Mouse (Mus musculus) forebrain, embryonic 12.5 days (tissue): ENCODE measurements around the gene Srcap. TPM values are rescaled to one million over a fixed set of nuclear protein-coding genes. Genes with fewer than 3 reads are reported as not detected.

Source experiments
- ATAC-seq: fragments of 200-750 bp; cut with Nextera tagmentation; 2 replicates; pipeline ENCODE4 v1.8.0; 2017; ENCODE audit warnings: moderate TSS enrichment; ENCODE audit not compliant: low FRiP score
- H3K27ac ChIP-seq: fragments of 300-500 bp; sonication (generic); 2 replicates; pipeline ENCODE4 v1.5.1; 2016; ENCODE audit warnings: mild to moderate bottlenecking
- H3K27me3 ChIP-seq: fragments of 300-500 bp; sonication (generic); 2 replicates; pipeline ENCODE4 v1.6.1; 2016; ENCODE audit warnings: mild to moderate bottlenecking
- H3K36me3 ChIP-seq: fragments of 300-500 bp; sonication (generic); replicated peaks from 2 replicates; pipeline ENCODE4 v1.6.1; 2016; ENCODE audit warnings: mild to moderate bottlenecking
- H3K4me1 ChIP-seq: fragments of 300-500 bp; sonication (generic); 2 replicates; pipeline ENCODE4 v1.6.1; 2016
- H3K4me2 ChIP-seq: fragments of 300-500 bp; sonication (generic); 2 replicates; pipeline ENCODE4 v1.6.1; 2016; ENCODE audit warnings: mild to moderate bottlenecking, moderate library complexity
- H3K4me3 ChIP-seq: fragments of 300-500 bp; sonication (generic); replicated peaks from 2 replicates; pipeline ENCODE4 v1.5.1; 2016; ENCODE audit warnings: mild to moderate bottlenecking
- H3K9ac ChIP-seq: fragments of 300-500 bp; sonication (generic); 2 replicates; pipeline ENCODE4 v1.6.1; 2016; ENCODE audit warnings: mild to moderate bottlenecking
- H3K9me3 ChIP-seq: fragments of 300-500 bp; sonication (generic); 2 replicates; pipeline ENCODE4 v1.6.1; 2016
- WGBS: fragments of 180-500 bp; shearing (Covaris S2); methylation state at CpG from one replicate; pipeline ENCODE4 v1.1.7; 2016; 5-methylcytosine and 5-hydroxymethylcytosine counted together
- microRNA-seq: library from miRNA; unstranded; fragments of <30 nt; microRNA quantifications from one replicate; pipeline ENCODE4, GENCODE M21; 2017
- polyA plus RNA-seq: library from polyadenylated mRNA; unstranded; fragments of >200 nt; fragmentation: Nextera tagmentation; extraction: Ambion mirVana; gene quantifications from 2 replicates; pipeline ENCODE4 v1.2.1, GENCODE M21; 2016

The Srcap gene
- polyA plus RNA-seq, 1 experiment from 2014 or later = 92.1 TPM

DNA sequence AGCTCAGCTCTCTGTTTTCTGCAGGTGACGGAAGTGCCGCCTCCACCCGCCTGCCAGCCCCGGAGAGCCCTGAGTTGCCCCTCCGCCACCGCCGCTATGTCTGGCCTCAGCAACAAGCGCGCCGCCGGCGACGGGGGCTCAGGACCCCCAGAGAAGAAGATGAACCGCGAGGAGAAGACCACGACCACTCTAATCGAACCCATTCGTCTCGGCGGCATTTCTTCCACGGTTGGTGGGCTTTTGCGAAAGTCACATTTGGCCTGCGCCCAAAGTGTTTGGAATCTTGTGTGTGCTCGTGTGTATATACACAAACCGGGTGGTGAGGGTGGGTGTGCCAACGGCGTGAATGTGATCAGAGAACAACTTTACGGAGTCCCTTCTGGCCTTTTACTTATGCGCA is 77.1 kb downstream of the Srcap start:
- Histone ChIP-seq H3K9ac (peak overlapping the region; percentile 76), H3K4me3 (peak overlapping the region; percentile 90), H3K4me1 (peaks cover 18% of the 10 kb centered on the region), H3K4me2 (peak overlapping the region; percentile 89), H3K27me3 (no peaks in the 10 kb centered on the region), H3K36me3 (peaks cover 55% of the 10 kb centered on the region), H3K27ac (peak overlapping the region; percentile 59; the same call in 1 of the 2 replicates), H3K9me3 (no peaks in the 10 kb centered on the region)
- no peak for ATAC-seq
- WGBS = 7% methylated on average over 29 of the region's 29 CpGs

- peaks cover 55% of the 10 kb centered on the region for H3K36me3 ChIP-seq
- no peaks in the 10 kb centered on the region for H3K9me3 ChIP-seq
- no peak for ATAC-seq
- 0 out of 2 replicates have a peak overlapping the region, but pooled peaks have one; percentile 76 for H3K9ac ChIP-seq
- H3K4me1 ChIP-seq = peaks cover 18% of the 10 kb centered on the region
- peak overlapping the region; percentile 90 for H3K4me3 ChIP-seq
- H3K27me3 ChIP-seq = no peaks in the 10 kb centered on the region
- 93% methylated on average over 9 of the region's 9 CpGs for WGBS
- H3K4me2 ChIP-seq = peak overlapping the region; percentile 89
- H3K27ac ChIP-seq = no peak overlapping the region
Observed at GRCm38 (mm10) chr7:127589637-127590036, 77.9 kb downstream of the Srcap start.

DNA sequence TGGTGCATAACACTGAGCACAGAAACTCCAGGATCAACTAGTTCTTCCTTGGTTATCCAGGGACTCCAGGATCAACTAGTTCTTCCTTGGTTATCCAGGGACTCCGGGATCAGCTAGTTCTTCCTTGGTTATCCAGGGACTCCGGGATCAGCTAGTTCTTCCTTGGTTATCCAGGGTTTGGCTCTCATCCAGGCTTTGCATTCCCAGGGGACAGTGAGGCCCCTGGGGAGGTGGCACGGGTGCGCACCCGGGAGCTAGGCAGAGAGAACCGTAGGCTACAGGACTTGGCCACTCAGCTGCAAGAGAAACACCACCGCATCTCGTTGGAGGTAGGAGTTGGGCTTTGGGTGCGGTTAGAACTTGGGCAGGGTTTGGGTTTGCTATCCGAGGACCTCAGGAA is 79.3 kb downstream of the Srcap start:
- WGBS = 95% methylated on average over 10 of the region's 10 CpGs
- Histone ChIP-seq H3K9ac (no peak overlapping the region), H3K36me3 (peaks cover 64% of the 10 kb centered on the region)

DNA sequence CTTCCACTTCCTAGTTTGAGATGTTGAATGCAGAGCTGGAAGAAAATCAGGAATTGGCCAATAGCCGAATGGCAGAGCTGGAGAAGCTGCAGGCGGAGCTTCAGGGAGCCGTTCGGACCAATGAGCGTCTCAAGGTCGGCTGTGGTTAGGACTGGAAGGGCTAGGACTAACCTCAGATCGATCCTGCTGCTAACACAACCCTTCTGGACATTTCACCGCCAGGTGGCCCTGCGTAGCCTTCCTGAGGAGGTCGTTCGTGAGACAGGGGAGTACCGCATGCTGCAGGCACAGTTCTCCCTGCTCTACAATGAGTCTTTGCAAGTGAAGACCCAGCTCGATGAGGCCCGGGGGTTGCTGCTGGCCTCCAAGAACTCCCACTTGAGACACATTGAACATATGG is 80.8 kb downstream of the Srcap start:
- Histone ChIP-seq H3K9ac (no peak overlapping the region), H3K4me1 (peaks cover 11% of the 10 kb centered on the region), H3K27me3 (no peaks in the 10 kb centered on the region), H3K4me3 (no peak overlapping the region), H3K27ac (no peak overlapping the region), H3K9me3 (no peaks in the 10 kb centered on the region), H3K4me2 (no peak overlapping the region), H3K36me3 (peaks cover 79% of the 10 kb centered on the region)
- WGBS = 92% methylated on average over 14 of the region's 14 CpGs
- ATAC-seq = no peak

More for the DNA sequence above, 79.3 kb downstream of the Srcap start:
- Histone ChIP-seq H3K4me3 (no peak overlapping the region), H3K9me3 (no peaks in the 10 kb centered on the region), H3K27ac (no peak overlapping the region), H3K4me1 (peaks cover 18% of the 10 kb centered on the region), H3K4me2 (no peak overlapping the region), H3K27me3 (no peaks in the 10 kb centered on the region)
- no peak for ATAC-seq

- H3K27me3 ChIP-seq = no peaks in the 10 kb centered on the region
- H3K4me2 ChIP-seq = no peak overlapping the region
- no peak overlapping the region for H3K9ac ChIP-seq
- H3K27ac ChIP-seq = no peak overlapping the region
- peaks cover 99% of the 10 kb centered on the region for H3K36me3 ChIP-seq
- ATAC-seq = no peak
- H3K9me3 ChIP-seq = no peaks in the 10 kb centered on the region
- no peaks in the 10 kb centered on the region for H3K4me1 ChIP-seq
- WGBS = 97% methylated on average over 17 of the region's 17 CpGs
- no peak overlapping the region for H3K4me3 ChIP-seq
Observed at GRCm38 (mm10) chr7:127596747-127597146, 85.0 kb downstream of the Srcap start.

- no peaks in the 10 kb centered on the region for H3K4me1 ChIP-seq
- H3K36me3 ChIP-seq = peaks cover 94% of the 10 kb centered on the region
- WGBS = 95% methylated on average over 7 of the region's 7 CpGs
- no peaks in the 10 kb centered on the region for H3K27me3 ChIP-seq
- no peak overlapping the region for H3K9ac ChIP-seq
- H3K4me3 ChIP-seq = no peak overlapping the region
- ATAC-seq = no peak
- H3K4me2 ChIP-seq = no peak overlapping the region
- no peak overlapping the region for H3K27ac ChIP-seq
- H3K9me3 ChIP-seq = no peaks in the 10 kb centered on the region
Observed at GRCm38 (mm10) chr7:127600612-127601011, 88.8 kb downstream of the Srcap start.

- no peak overlapping the region for H3K4me2 ChIP-seq
- WGBS = 89% methylated on average over 4 of the region's 4 CpGs
- H3K36me3 ChIP-seq = peaks cover 91% of the 10 kb centered on the region
- H3K4me1 ChIP-seq = no peaks in the 10 kb centered on the region
- H3K27ac ChIP-seq = no peak overlapping the region
- H3K27me3 ChIP-seq = no peaks in the 10 kb centered on the region
- H3K9me3 ChIP-seq = no peaks in the 10 kb centered on the region
- H3K9ac ChIP-seq = no peak overlapping the region
- no peak overlapping the region for H3K4me3 ChIP-seq
- ATAC-seq = no peak
Observed at GRCm38 (mm10) chr7:127601735-127602134, 90.0 kb downstream of the Srcap start.

GRCm38 (mm10) chr7:127602903-127603302 is 91.1 kb downstream of the Srcap start:
- no peak for ATAC-seq
- Histone ChIP-seq H3K36me3 (peaks cover 91% of the 10 kb centered on the region), H3K9me3 (no peaks in the 10 kb centered on the region), H3K4me3 (no peak overlapping the region), H3K27me3 (no peaks in the 10 kb centered on the region), H3K4me2 (no peak overlapping the region), H3K27ac (no peak overlapping the region), H3K4me1 (no peaks in the 10 kb centered on the region), H3K9ac (no peak overlapping the region)
- 88% methylated on average over 2 of the region's 2 CpGs for WGBS

DNA sequence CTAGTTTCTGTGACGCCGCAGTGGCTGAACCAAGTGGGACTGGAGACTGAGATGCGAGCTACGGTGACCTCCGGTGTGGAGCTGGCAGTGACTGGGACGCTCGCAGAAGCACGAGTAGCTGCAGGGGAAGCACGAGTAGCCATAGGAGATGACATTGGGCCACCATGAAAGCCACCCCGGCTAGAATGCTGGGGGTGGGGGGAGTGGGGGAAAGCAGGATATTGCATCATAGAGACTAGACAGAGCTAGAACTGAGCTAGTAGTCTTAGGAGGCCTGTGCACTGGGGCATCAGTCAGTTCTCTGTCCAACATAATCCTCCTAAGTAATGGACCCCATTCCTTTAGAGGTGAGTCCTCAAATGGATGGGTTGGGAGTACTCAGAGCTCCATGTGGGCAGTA is 92.5 kb downstream of the Srcap start:
- 92% methylated on average over 10 of the region's 10 CpGs for WGBS
- Histone ChIP-seq H3K27me3 (no peaks in the 10 kb centered on the region), H3K9me3 (no peaks in the 10 kb centered on the region), H3K36me3 (peaks cover 92% of the 10 kb centered on the region), H3K4me1 (no peaks in the 10 kb centered on the region), H3K27ac (no peak overlapping the region), H3K9ac (no peak overlapping the region), H3K4me2 (no peak overlapping the region), H3K4me3 (no peak overlapping the region)
- ATAC-seq = no peak

DNA sequence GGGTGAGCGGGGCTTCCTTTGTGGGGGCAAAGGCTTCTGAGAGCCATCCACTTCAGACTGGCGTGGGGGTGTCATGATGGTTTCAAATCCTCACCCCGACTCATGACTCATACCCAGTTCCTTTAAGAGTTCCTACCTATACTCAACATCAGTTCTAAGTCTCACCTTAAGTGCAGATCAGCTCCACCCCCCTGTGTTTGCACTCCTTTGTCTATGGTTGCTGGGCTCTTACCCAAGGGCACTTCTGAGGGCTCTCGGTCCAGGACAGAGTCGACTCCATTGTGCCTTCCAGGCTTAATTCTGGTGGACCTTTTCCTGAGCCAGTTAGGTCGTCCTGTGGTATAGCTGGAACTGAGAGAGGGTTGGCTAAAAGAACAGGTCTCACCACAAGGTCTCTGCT is 95.4 kb downstream of the Srcap start:
- Histone ChIP-seq H3K36me3 (peaks cover 92% of the 10 kb centered on the region), H3K9me3 (no peaks in the 10 kb centered on the region), H3K4me2 (no peak overlapping the region), H3K27me3 (no peaks in the 10 kb centered on the region), H3K4me1 (no peaks in the 10 kb centered on the region), H3K27ac (no peak overlapping the region), H3K4me3 (no peak overlapping the region), H3K9ac (no peak overlapping the region)
- no peak for ATAC-seq
- 84% methylated on average over 6 of the region's 6 CpGs for WGBS

Small RNA genes within 50 kb of the gene (microRNA-seq; reads per million reads assigned to microRNA genes)
- not detected for gene Gm47278
- not detected for gene Mir7060

Other genes starting within 250 kb of the Srcap start
- gene Sephs2, start 237.9 kb upstream of the Srcap start, polyA plus RNA-seq = 73.7 and 81.6 TPM in 2 replicates
- gene Itgal, start 215.7 kb upstream of the Srcap start, polyA plus RNA-seq = 0.26 and 0.47 TPM in 2 replicates
- gene Zfp768, start 166.4 kb upstream of the Srcap start, polyA plus RNA-seq = 16.3 and 18.4 TPM in 2 replicates
- 6.9 and 9.1 TPM in 2 replicates for gene Zfp747, start 135.9 kb upstream of the Srcap start, polyA plus RNA-seq
- 5.2 and 5.6 TPM in 2 replicates for gene 9130019O22Rik, start 124.8 kb upstream of the Srcap start, polyA plus RNA-seq
- gene E430018J23Rik, start 118.4 kb upstream of the Srcap start, polyA plus RNA-seq = 5.2 and 5.5 TPM in 2 replicates
- gene Zfp764, start 105.2 kb upstream of the Srcap start, polyA plus RNA-seq = 5.3 and 6.4 TPM in 2 replicates
- gene Zfp688, start 89.9 kb upstream of the Srcap start, polyA plus RNA-seq = 32.3 and 36.4 TPM in 2 replicates
- 16.0 and 18.8 TPM in 2 replicates for gene Zfp689, start 62.8 kb upstream of the Srcap start, polyA plus RNA-seq
- 63.0 and 64.7 TPM in 2 replicates for gene Prr14, start 52.4 kb upstream of the Srcap start, polyA plus RNA-seq
- 10.4 and 12.3 TPM in 2 replicates for gene Fbrs, start 32.8 kb upstream of the Srcap start, polyA plus RNA-seq
- gene Gm42715, start 7.6 kb downstream of the Srcap start, polyA plus RNA-seq = 16.4 and 16.8 TPM in 2 replicates
- gene Tmem265, start 49.4 kb downstream of the Srcap start, polyA plus RNA-seq = 4.2 and 4.7 TPM in 2 replicates
- gene Phkg2, start 61.4 kb downstream of the Srcap start, polyA plus RNA-seq = 56.6 and 60.7 TPM in 2 replicates
- 12.7 and 16.3 TPM in 2 replicates for gene Ccdc189, start 76.6 kb downstream of the Srcap start, polyA plus RNA-seq
- gene Rnf40, start 76.8 kb downstream of the Srcap start, polyA plus RNA-seq = 67.7 and 74.1 TPM in 2 replicates
- gene Zfp629, start 103.8 kb downstream of the Srcap start, polyA plus RNA-seq = 31.7 and 34.6 TPM in 2 replicates
- gene Bcl7c, start 196.9 kb downstream of the Srcap start, polyA plus RNA-seq = 57.4 and 72.6 TPM in 2 replicates
- gene Ctf1, start 200.8 kb downstream of the Srcap start, polyA plus RNA-seq = 6.7 and 8.3 TPM in 2 replicates
- 0.40 and 0.42 TPM in 2 replicates for gene Ctf2, start 220.2 kb downstream of the Srcap start, polyA plus RNA-seq
- 9.0 and 10.3 TPM in 2 replicates for gene Fbxl19, start 232.6 kb downstream of the Srcap start, polyA plus RNA-seq